Mouse (Mus musculus): ENCODE measurements around the gene Cdc6. TPM values are rescaled to one million over a fixed set of nuclear protein-coding genes. Genes with fewer than 3 reads are reported as not detected.

The Cdc6 gene
- polyA plus RNA-seq (2012; fragmentation: generic; extraction: Trizol): 10 to 100 TPM in 1 of 2 experiments, 1 to 10 TPM in 1; 4.0 to 18.7 TPM

GRCm38 (mm10) chr11:98907437-98908173, at the start of gene Cdc6:
Gene Cdc6 (plus strand): TSS chr11:98907801.

GRCm38 (mm10) chr11:98863028-98863750, 44.4 kb upstream of the Cdc6 start, which contains the start of gene Wipf2:
Gene Wipf2 (plus strand): TSS chr11:98863638.

GRCm38 (mm10) chr11:98927438-98928076, 20.0 kb downstream of the Cdc6 start, which contains the start of gene Rara:
Gene Rara (plus strand): TSS chr11:98927818.

Other genes with a start within 250 kb of the Cdc6 start
- gene Gsdma, start 243.4 kb upstream of the Cdc6 start, polyA plus RNA-seq (2012; fragmentation: generic; extraction: Trizol): under 1 TPM; 0.01 to 0.02 TPM
- gene Psmd3, start 225.2 kb upstream of the Cdc6 start, polyA plus RNA-seq (2012; fragmentation: generic; extraction: Trizol): 100 to 1,000 TPM; 237 to 309 TPM
- under 1 TPM in 1 of 2 experiments, not detected in 1; 0.12 TPM for gene Csf3, start 206.5 kb upstream of the Cdc6 start, polyA plus RNA-seq (2012; fragmentation: generic; extraction: Trizol)
- gene Med24, start 178.4 kb upstream of the Cdc6 start, polyA plus RNA-seq (2012; fragmentation: generic; extraction: Trizol): 10 to 100 TPM; 26.6 to 55.9 TPM
- gene Thra, start 167.2 kb upstream of the Cdc6 start, polyA plus RNA-seq (2012; fragmentation: generic; extraction: Trizol): 100 to 1,000 TPM in 1 of 2 experiments, 10 to 100 TPM in 1; 52.9 to 416 TPM
- gene Nr1d1, start 132.5 kb upstream of the Cdc6 start, polyA plus RNA-seq (2012; fragmentation: generic; extraction: Trizol): 10 to 100 TPM; 16.1 to 18.8 TPM
- gene Msl1, start 112.3 kb upstream of the Cdc6 start, polyA plus RNA-seq (2012; fragmentation: generic; extraction: Trizol): 10 to 100 TPM; 31.2 to 53.1 TPM
- gene Casc3, start 102.9 kb upstream of the Cdc6 start, polyA plus RNA-seq (2012; fragmentation: generic; extraction: Trizol): 10 to 100 TPM; 16.1 to 33.3 TPM
- gene Rapgefl1, start 71.0 kb upstream of the Cdc6 start, polyA plus RNA-seq (2012; fragmentation: generic; extraction: Trizol): 1 to 10 TPM in 1 of 2 experiments, under 1 TPM in 1; 0.44 to 6.3 TPM
- 1 to 10 TPM; 3.4 to 9.8 TPM for gene Wipf2, start 44.2 kb upstream of the Cdc6 start, polyA plus RNA-seq (2012; fragmentation: generic; extraction: Trizol)
- gene Rara, start 20.0 kb downstream of the Cdc6 start, polyA plus RNA-seq (2012; fragmentation: generic; extraction: Trizol): 10 to 100 TPM; 19.3 to 99.6 TPM
- gene Gjd3, start 75.2 kb downstream of the Cdc6 start, polyA plus RNA-seq (2012; fragmentation: generic; extraction: Trizol): not detected
- gene Top2a, start 116.4 kb downstream of the Cdc6 start, polyA plus RNA-seq (2012; fragmentation: generic; extraction: Trizol): 100 to 1,000 TPM in 1 of 2 experiments, 10 to 100 TPM in 1; 17.3 to 118 TPM
- gene Igfbp4, start 133.4 kb downstream of the Cdc6 start, polyA plus RNA-seq (2012; fragmentation: generic; extraction: Trizol): 10 to 100 TPM; 13.4 to 37.0 TPM
- under 1 TPM; 0.53 to 0.72 TPM for gene Tns4, start 181.5 kb downstream of the Cdc6 start, polyA plus RNA-seq (2012; fragmentation: generic; extraction: Trizol)
- gene Ccr7, start 247.3 kb downstream of the Cdc6 start, polyA plus RNA-seq (2012; fragmentation: generic; extraction: Trizol): under 1 TPM; 0.04 to 0.24 TPM